Mouse (Mus musculus): ENCODE data around the gene Limk1.
A peak's percentile ranks its signal among the peaks of the same experiment; 100 is the strongest.

Gene Limk1

DNA sequence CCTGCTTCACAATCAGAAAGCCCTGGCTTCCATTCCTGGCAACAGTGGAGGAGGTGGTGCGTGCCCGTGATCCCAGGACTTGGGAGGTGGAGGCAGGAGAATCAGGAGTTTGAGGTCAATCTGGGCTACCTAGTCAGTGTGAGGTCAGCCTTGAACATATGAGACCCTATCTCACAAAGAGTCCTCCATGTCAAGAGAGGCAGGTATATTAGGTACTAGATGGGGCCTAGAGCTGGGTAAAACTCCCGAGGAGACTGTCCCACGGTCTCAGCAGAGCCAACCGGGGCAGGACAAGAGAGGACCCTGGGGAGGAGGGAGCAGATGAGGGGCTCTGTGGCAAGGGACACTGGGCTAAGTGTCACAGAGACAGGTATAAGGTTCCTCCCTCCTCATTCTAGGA lies 10.9 kb downstream of the Limk1 start:
- no peak for DNase-seq (ENCODE audit: low spot score)

DNA sequence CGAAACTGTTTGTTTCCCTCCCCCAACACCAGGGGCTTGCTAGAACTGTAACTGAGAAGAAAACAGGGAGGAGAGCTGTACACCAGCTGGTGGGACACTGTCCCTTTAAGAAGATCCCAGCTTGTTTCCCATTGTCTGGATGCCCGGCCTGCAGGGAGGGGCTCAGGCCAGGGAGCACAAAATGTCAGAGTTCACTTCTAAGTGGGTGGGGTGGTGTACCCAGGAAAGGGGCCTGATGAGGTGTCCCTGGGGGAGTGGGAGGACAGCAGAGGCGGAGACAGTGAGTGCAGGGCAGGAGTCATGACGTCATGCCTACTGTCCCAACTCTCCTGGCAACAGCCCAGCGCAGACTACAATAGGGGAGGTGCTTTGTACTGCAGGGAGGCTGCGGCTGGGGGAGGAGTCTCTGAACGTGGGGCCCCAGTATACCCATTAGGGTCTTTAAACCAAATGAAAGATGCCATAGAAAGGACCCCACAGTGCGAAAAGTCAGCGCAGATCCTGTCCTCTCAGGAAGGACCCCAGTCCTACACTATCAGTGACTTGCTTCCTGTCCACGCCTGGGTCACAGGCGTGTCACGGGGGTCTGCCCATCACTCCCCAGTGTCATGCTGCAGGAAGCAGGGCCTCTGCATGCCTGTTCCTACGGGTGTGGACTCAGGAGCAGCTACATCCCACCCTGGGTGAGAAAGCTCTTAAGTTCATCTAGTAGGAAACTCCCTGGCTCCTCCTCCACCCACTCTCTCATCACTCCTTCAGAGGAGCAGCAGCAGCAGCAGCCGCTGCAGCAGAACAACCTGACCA lies 12.2 kb downstream of the Limk1 start:
- DNase-seq (ENCODE audit: low spot score), result peak; percentile 91

DNA sequence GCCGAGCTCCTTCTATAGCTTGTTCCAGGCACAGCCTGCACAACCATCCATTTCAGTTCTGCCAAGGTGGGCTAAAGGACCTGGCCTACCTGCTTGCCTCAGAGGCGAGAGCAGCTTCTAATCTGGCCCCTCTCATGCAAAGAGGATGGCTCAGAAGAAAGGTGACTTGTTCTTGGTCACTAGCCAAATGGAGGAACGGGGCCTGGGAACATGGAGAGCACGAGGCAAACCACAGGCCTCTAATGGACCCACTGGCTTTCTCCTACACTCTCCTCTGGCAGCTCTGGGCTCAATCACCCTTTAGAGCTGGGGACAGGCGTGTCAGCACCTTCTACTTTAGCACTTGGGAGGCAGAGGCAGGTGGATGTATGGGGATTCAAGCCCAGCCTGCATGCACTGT lies 13.4 kb downstream of the Limk1 start:
- DNase-seq (ENCODE audit: low spot score), result no peak

DNA sequence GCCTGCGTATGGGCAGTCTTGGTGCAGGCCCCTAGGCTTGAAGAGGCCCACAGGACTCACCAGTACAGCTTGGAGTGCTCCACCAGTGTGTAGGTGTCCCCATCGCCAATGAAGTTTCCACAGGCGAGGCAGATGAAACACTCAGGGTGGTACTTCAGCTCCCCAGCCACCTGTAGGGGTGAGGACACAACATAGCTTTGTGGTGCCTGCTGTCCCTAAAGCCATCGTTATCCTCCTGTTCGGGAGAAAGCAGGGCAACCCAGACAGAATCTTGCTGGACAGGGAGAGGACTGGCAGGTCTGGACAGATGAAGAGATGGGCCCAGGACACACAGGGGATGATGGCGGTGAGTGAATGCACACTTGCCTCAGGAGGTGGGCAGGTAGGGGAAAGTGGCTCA lies 15.8 kb downstream of the Limk1 start:
- DNase-seq (ENCODE audit: low spot score), result no peak

DNA sequence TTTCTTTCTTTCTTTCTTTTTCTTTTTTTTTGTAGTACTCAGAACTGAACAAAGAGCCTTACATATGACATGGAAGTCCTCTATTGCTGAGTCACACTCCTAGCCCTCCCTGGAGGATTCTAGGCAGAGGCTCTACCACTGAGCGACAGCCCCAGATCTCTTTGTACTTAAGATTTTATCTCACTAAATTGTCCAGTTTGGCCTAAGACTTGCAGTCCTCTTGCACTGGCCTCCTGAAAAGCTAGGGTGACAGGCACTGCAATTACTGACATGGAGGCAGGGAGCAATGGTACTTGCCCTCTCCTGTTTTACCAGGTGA lies 16.2 kb downstream of the Limk1 start:
- DNase-seq (ENCODE audit: low spot score), result no peak

DNA sequence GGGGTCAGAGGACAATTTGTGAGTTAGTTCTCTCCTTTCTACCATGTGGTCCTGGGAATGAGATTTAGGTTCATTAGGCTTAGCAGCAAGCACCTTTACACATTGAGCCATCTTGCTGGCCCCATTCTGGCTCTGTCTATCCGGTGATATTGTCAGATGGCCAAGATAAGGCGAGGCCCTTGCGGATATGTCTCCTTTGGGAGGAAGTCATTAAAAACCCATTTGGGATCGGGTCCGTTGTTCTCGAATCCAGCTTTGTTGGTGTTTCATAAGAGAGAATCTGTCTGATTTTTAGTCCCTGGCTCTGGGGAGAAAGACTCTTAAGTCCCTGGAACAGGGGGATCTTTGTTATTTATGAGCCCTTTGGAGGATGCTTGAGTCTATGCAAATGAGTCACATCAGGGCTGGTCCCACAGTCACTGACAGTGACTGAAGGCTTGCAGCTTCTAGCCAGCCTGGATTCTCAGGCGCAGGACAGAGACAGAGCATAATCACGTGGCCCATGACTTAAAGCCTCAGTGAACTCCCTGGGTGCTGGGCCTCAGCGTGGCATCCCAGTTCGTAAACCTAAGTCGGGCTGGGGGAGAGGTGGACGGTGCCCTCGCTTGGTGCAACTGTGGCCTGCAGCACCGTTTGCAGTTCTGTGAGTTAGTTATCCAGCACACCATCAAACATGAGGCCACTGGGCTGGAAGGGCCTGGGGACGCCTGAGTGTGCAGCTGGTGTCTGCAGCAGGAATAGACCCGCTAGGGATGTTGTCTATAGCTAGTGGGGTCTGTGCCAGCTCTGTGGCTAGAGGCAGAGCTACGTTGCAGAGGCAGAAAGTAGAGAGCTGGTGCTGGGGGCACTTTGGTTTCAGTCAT lies 16.8 kb downstream of the Limk1 start:
- no peak for DNase-seq (ENCODE audit: low spot score)

DNA sequence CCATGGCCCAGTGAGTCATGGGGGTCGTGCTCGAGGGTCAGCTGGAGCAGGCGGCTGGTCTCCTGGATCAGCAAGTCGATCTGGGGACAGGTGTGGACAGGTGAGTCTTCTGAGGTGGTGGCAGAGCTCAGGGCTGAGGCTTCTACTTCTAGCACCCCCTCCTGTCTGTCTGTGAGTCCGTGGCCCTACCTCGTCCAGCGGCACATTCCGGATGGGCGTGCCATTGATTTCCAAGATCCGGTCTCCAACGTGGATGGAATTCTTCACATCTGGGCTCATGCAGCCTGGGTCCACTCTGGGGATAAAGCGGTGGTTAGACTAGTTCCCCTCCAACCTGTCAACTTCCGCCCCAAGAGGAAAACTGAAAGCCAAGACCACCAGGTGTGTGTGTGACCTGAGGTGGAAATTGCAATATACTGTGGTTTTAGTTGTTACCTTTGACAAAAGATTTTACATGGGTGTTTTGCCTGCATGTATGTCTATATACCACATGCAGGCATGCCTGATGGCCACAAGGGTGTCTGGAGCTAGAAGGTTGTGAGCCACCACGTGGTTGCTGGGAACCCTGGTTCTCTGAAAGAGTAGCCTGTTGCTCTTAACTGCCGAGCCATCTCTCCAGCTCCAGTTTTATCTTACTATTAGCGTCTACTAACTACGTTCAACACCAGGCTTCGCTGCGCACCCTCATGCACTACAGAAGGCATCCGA lies 19.2 kb downstream of the Limk1 start:
- DNase-seq (ENCODE audit: low spot score), result no peak

DNA sequence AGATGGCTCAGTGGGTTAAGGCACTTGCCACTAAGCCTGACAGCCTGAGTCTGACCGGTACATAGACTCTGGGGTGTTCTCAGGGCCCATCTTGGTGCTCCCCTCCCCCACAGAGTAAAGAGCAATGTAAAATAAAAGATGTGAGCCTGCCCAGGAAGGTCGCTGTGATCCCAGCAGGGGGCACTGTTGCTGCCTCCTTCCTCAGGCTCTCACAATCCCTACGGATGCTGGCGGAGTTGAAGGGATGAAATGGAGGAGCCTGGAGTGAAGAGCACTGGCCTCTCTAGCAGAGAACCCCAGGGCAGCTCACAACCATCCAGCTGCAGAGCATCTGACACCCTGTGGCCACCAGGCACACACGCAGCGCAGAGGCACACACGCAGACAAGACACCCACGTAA lies 19.9 kb downstream of the Limk1 start:
- no peak for DNase-seq (ENCODE audit: low spot score)

DNA sequence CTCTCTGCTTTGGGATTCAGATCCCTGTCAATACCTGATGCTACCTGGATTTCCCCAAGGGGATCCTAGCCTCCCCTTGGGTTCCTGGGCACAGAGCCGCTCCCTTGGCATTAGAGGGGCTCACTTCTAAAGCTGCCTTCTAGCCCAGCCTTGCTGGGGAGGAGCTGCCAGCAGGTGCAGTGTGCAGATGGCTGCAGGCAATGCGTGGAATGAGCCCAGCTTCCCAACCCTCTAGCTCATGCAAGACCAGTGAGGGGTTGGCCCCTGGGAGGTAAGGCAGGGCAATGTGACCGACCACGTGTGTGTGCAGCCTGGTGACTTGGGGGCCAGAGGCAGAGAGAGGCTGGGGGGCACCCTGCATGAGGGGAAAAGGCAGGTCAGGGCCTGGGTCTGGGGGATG lies 31.7 kb downstream of the Limk1 start:
- DNase-seq (ENCODE audit: low spot score), result no peak

DNA sequence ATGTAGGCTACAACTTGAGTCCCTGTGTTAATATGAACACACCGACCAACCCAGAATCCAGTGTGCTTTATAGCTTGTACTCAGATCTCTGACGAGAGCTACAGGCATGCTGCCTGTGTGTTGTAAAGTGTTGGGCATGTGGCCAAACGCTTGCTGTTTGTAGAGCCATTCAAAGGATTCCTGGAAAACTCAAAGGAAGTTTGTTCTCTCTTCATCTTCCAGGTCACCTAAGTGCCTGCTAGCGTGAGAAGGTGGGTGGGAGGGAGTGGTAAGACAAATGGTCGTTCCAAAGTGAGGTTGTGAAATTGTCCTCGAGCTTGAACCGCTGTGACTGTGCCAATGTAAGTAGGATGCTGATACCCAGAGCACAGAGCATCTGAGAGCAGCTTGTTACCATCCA lies 36.4 kb downstream of the Limk1 start:
- peak; percentile 33 for DNase-seq (ENCODE audit: low spot score)

DNA sequence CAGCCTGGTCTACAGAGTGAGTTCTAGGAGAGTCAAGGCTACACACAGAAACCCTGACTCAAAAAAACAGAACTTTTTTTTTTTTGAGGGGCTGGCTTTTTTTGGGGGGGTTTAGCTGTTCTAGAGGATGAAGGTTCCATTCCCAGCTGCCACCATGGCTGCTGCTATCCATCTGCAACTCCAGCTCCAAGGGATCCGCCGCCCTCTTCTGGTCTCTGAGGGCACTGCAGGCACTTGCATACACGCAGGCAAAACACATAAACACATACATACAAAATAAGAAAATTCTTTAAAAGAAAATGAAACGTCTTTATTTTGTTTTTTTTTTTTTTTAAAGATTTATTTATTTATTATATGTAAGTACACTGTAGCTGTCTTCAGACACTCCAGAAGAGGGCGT lies 37.5 kb downstream of the Limk1 start:
- DNase-seq (ENCODE audit: low spot score), result peak; percentile 43

DNA sequence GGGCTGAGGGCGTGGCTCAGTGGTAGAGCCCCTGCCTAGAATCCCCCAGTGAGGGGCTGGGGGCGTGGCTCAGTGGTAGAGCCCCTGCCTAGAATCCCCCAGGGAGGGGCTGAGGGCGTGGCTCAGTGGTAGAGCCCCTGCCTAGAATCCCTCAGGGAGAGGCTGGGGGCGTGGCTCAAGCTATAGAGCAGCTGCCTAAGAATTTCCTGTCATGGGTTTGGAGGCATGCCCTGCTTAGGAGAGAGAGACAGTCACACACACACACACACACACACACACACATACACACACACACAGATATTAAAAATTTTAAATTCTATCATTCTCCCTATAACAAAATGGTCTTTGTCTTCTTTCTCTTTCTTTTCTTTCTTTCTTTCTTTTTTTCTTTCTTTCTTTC lies 39.4 kb downstream of the Limk1 start:
- DNase-seq (ENCODE audit: low spot score), result peak; percentile 31

DNA sequence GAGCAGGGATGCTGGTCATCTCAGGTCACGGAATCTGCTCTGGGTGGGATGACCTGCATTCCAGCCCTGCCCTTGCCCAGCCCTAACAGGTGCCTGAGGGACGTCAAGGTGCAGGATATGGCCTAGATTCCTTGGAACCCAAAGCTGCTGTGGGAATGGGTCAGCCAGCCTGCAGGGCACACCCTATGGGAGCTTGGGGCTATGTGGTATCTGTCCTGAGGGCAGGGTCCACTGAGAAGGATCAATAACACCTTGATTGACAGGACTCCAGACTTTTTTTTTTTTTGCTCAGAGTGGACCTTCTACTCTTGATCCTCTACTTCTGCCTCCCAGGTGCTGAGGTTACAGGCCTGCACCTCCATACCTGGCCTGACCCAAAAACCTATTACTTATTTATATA lies 41.0 kb downstream of the Limk1 start:
- no peak for DNase-seq (ENCODE audit: low spot score)

DNA sequence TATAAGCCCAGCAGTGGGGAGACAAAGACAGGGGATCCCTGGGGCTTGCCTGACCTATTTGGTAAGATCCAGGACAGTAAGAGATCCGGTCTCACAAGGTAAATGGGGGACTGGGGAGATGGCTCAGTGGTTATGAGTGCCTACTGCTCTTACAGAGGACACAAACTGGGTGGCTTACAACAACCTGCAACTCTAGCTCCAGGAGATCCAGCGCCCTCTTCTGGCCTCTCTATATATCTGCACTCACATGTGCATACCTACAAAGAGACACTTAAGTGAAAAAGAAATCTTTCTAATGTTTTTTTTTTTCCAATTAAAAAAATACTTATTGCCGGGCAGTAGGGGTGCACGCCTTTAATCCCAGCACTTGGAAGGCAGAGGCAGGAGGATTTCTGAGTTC lies 41.9 kb downstream of the Limk1 start:
- DNase-seq (ENCODE audit: low spot score), result no peak

DNA sequence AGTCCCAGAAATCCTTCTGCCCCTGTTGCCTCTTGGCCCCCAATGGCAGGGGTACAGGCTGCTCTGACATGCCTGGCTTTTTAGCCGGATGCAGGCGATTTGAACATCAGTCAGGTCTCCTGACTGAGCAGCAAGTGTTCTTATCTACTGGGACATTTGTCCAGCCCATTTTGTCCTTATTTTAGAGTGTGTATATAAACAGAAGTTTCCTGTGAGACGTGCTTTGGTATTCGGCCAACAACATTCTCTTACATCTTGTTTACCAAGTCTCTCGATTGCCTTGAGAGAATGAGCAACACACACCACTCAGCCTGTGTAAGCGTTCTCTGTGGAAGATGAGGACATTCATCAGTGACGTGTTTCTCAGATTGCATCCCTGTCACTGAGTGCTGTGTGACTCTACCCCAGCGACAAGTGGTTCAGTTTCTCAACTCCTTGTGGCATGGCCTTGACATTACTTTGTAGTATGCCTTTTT lies 43.7 kb downstream of the Limk1 start:
- peak; percentile 59 for DNase-seq (ENCODE audit: low spot score)

DNA sequence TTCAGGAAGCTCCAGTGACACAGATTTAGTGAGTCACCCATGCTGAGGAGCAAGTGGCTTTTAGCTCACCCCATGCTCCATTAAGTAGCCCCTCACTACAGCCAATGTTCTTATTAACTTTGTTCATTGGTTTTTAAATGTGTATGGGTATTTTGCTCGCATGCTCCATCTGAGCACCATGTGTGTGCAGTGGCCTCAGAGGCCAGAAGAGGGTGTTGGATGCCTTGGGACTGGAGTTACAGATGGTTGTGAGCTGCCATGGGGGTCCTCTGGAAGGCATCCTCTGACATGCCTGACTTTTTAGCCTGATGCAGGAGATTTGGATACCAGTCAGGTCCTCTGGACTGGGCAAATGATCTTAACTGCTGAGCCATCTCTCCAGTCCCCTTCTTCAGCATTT lies 44.3 kb downstream of the Limk1 start:
- no peak for DNase-seq (ENCODE audit: low spot score)

DNA sequence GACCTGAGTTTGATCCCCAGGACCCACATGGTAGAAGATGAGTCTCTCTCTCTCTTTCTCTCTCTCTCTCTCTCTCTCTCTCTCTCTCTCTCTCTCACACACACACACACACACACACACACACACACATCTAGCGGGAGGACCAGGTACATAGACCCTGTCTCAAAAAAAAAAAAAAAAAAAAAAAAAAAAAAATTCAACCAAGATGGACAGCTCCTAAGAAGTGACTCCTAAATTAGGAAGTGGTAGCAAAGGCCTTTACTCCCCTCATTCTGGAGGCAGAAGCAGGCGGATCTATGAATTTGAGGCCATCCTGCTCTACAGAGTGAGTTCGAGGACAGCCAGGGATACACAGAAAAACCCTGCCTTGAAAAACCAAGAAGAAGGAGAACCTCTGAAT lies 48.0 kb downstream of the Limk1 start:
- DNase-seq (ENCODE audit: low spot score), result no peak

DNA sequence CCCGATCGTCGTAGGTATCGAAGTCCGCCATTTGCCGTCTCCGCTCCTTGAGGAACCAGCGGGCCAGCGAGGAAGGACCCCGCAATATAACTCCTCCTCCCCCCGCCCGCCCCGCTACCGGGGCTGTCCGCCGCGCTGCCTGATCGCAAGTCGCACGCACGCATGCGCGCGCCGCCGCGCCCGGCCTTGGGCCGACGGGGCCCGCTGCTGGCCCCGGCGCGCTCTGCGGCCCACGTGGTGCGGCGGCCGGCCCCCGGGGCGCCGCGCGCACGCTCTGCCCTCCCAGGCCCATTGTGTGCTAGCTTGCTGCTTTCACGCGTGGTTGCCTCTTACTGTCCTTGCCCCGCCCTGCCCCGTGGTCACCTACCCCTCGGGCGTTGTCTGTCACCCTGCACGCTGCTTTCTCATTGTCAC lies 49.1 kb downstream of the Limk1 start, which contains the start of gene Eif4h:
Gene Eif4h (minus strand): TSS at position 222 of the 414 bp plus-strand sequence.
- peak; percentile 95 for DNase-seq (ENCODE audit: low spot score)

DNA sequence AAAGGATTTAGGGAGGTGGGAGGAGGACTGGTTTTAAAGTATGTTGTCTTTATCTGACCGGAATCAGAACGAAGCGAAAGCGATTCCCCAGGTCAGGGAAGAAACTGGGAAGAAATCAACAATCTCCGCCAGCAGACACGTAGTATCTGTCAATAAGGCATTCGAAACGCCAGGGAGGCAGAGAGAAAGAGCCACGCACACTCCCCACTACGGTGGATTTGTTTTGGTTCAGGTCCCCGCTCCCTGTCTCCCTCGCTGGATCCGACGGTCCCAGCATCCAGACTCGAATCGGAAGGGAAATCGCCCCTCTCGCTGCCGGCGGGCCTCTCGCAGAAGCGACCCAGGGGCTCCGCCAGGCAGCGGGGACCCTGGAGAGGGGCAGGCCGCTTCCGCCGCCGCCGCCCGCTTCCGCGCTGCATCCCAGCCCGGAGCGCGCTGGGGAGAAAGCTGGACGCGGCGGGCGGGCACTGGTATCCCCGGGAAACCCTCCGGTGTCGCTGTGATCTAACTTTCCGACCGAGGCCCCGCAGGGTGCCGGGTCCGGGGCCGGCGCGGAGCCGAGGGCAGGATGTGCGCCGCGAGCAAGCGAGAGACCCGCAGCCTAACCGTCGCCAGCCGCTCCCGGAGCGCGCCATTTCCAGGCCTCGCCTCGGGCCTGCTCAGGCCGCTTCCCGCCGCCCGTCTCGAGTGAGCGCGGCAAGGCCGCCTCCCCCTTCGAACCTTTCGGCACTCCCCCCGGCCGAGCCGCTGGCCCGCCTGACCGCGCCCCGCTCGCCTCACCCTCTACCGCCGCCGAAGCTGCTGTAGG lies 49.7 kb downstream of the Limk1 start:
- DNase-seq (ENCODE audit: low spot score), result peak; percentile 48

DNA sequence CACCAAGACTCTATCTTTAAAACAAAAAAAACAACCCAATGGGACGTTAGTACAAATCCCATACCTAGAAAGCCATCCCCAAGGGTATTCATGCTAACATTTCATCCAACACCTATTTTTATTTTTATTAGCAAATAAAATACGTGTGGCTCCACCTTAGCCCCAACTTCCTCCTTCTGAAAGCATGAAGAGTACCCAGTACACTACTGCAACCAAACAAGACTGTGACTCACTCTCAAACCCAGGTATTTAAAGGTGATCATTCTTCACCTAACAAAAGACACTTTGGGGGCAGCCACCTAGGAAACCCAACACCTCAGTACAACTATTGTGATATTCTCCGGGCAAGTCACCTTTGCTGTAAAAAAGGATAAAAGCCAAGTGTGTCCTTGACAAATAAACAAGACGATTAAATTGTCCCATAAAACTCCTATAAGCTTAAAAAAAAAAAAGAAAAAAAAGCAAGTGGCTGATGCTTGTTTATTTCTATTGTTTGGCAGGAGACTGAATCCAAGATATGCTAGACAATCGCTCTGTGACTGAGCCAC lies 50.5 kb downstream of the Limk1 start:
- no peak for DNase-seq (ENCODE audit: low spot score)

DNA sequence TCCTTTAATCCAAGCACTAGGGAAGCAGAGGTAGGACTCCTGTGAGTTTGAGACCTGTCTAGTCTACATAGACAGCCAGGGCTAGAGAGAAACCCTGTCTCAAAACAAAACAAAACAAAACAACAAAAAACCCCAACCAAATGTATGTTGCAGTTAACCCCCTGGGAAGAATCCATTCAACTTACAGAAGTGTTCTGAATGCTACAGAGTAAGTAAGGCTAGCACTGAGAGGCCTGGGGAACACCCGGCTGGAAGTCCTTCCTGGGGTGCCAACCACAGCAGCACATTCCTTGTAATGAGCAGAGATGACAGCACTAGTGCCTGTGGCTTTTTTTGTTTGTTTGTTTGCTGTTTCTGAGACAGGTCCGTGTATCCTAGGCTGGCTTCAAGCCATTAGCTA lies 55.6 kb downstream of the Limk1 start:
- DNase-seq (ENCODE audit: low spot score), result no peak

DNA sequence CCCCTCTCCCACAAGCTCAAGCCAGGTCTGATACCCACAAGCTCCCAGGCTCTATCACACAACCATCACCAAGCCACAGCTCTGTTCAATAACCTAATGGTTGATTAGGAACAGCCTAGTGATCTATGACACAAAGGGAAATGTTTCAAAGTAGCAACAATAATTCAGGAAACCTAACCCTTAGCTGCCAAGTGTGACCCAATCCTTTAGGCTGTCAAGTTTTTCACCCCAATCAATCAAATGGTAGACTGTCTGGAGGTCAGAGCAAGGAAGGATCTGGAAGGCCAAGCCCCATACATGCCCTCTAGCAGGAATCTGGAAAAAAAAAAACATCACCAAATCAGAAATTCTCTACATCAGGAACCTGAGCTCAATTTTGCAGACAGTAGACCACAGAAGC lies 57.6 kb downstream of the Limk1 start:
- peak; percentile 58 for DNase-seq (ENCODE audit: low spot score)

Measured in adipocyte (in vitro differentiated cells).